Mouse (Mus musculus) retina, postnatal 1 day (tissue): ENCODE measurements at regions not wholly inside any gene's neighbourhood (a gene's known extent, or its start where the extent isn't known, plus 50 kb on each side); places are given as distances from the start of the nearest gene placed in this dataset.

Source experiments
- DNase-seq: peaks from one replicate; pipeline ENCODE4 v3.0.0-alpha.2; 2012

DNA sequence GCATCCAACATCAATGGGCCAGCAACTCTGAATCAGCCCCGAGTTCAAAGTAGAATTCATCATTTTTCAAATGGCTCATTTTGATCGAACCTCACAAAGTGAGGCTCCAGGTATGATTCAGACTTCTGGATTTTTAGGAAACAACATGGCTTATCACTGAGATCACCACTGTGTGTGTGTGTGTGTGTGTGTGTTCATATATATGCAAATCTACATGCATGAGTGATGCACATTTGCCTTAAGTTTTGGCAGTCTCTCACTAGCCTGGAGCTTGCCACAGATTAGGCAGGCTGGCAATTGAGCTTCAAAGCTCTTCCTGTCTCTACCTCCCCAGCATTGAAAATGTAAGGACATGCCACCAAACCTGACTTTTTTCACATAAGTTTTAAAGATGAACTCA is 195.1 kb upstream of the Mindy3 start:
- DNase-seq = no peak

DNA sequence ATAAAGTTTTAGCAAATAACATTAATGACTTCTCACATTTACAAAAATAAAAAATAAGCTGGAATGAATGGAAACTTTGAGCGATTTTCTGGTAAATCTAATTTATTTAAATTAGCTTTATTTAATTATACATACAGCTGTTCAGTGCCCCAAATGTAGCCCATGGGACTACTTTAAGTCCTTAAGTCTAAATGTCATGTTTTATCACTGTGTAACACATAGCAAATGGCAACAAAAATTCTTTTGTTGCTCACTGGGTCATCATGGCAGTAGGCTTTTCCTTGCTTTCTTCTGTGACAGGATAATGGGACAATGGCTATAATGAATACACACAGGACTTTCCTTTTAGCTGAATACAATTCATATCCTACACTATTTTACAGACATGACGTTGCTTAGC is 194.6 kb upstream of the Mindy3 start:
- DNase-seq = no peak

DNA sequence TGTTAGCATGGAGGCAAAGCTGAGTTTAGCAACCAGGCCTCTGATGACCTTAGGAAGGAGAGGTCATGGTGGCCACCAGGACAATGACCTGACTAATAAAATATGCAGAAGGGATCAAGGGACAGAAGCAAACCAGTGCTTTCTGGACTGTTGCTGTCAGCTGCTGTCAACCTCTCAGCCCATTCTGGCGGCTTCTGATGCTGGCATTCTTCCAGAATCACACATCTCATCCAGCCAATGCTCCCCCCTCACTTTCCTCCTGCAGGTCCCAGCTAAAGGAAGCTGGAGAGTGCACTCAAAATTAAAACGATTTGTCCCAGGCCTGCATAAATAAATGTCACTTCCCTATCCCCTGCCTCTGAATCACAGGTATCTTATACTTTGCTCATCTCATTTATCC is 163.3 kb upstream of the Mindy3 start:
- peak; percentile 28 for DNase-seq

DNA sequence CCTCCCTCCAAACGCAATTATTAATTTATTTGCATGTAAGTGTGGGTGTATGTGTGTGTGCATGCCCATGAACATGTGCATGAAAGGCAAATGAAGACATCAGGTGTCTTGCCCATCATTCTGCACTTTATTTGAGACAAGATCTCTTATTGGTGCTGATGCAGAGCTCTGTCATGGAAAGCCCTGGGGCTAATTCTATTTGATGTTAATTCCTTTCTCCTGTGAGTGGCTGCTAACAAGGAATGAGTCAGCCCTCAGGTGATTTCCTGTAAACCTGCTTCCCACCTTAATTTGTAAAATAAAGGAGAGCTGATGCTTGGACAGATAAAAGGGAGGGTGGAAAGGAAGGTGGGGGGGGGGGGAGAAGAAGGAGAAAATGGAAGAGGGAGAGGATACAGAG is 138.5 kb upstream of the Mindy3 start:
- DNase-seq = peak; percentile 5

DNA sequence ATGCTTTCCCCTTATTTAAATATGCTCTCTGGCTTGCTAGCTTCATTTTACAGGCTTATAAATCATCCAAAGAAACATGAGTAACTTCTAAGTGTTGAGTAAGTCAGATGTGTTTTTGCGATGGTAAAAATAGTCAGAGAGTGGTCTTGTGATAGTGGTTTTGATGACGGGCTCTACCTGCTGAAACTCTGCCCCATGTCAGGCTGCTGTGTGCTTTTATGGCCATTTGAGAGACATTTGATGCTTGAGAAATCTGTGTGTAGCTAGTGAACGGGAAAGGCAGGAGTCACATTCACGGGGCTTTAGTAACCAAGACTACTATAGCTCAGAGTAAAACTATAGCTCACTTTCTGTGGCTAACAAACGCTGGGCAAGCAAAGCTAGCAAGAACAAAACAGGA is 103.1 kb upstream of the Mindy3 start:
- no peak for DNase-seq

- DNase-seq = no peak
Observed at GRCm38 (mm10) chr2:12521744-12522143, 102.5 kb upstream of the Mindy3 start.

GRCm38 (mm10) chr2:12492369-12492768 is 73.1 kb upstream of the Mindy3 start:
- DNase-seq = peak; percentile 6

- no peak for DNase-seq
Observed at GRCm38 (mm10) chr2:12469440-12470339, 50.4 kb upstream of the Mindy3 start.
